8 mouse cellular contexts compared by ENCODE assay signal in the genomic region with DNA sequence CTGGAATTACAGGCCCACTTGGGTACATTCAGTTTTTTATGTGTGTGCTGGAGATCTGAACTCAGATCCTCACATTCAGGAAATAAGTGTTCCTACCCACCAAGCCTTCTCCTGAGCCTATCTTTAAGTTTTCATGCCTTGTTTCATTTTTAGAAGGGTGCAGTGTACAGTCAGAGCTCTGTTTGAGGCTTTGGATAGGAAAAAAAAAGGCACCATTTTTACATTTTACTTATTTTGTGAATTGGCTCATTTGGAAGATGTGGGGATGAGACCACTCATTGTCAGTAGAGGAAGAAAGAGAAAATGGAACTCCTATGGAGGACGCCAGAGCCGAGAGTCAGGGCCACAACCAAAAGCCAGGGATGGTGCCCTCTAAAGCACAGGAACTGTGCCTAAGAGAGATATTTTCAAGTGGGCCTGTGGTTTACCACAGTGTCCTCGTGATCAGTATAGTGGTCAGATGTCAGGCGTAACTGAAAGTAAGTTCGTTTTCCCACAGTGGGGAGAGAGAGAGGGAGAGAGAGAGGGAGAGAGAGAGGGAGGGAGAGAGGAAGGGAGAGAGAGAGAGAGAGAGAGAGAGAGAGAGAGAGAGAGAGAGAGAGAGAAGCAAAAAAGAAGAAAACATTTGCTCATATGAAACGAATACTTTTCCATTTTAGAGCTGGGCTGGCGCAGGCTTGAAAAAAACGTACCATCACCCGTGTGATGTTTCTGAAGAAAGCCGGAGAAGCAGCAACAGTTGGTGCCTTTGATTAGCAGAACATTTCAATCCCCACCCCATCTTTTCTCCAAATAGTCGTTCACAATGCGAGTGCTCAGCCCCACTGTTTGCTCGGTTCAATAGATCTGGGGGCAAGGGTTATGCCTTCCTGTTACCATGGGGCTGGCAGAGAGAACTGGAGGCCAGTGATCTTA.
DNase-seq lines count a peak whose midpoint lies in the region; ATAC-seq lines count a peak whose summit lies in the region.

No protein-coding gene starts in this region.

- H3K9ac ChIP-seq in forebrain, embryonic 13.5 days = no peak overlapping the region
- H3K9ac ChIP-seq in embryonic facial prominence, embryonic 15.5 days = no peak overlapping the region
- no peak overlapping the region for H3K9ac ChIP-seq in forebrain, embryonic 12.5 days

- peaks cover 53% of the 10 kb centered on the region for H3K4me1 ChIP-seq in forebrain, embryonic 10.5 days
- peaks cover 15% of the 10 kb centered on the region; the same call in 1 of the 2 replicates for H3K4me1 ChIP-seq in forebrain, embryonic 13.5 days
- H3K4me1 ChIP-seq in embryonic facial prominence, embryonic 15.5 days = peaks cover 20% of the 10 kb centered on the region
- peaks cover 42% of the 10 kb centered on the region for H3K4me1 ChIP-seq in forebrain, embryonic 12.5 days
- H3K4me1 ChIP-seq in heart, embryonic 10.5 days = peaks cover 10% of the 10 kb centered on the region

- no peaks in the 10 kb centered on the region for H3K9me3 ChIP-seq in forebrain, embryonic 10.5 days
- H3K9me3 ChIP-seq in forebrain, embryonic 13.5 days (replicated peaks) = no peaks in the 10 kb centered on the region
- H3K9me3 ChIP-seq in embryonic facial prominence, embryonic 15.5 days (replicated peaks) = no peaks in the 10 kb centered on the region
- no peaks in the 10 kb centered on the region for H3K9me3 ChIP-seq in forebrain, embryonic 12.5 days
- H3K9me3 ChIP-seq in heart, embryonic 10.5 days = no peaks in the 10 kb centered on the region

- H3K4me2 ChIP-seq in forebrain, embryonic 13.5 days = no peak overlapping the region
- peak overlapping the region; percentile 17; the same call in 1 of the 2 replicates for H3K4me2 ChIP-seq in embryonic facial prominence, embryonic 15.5 days (replicated peaks)
- H3K4me2 ChIP-seq in forebrain, embryonic 12.5 days = no peak overlapping the region

- no peak overlapping the region for H3K4me3 ChIP-seq in forebrain, embryonic 10.5 days
- no peak overlapping the region for H3K4me3 ChIP-seq in forebrain, embryonic 13.5 days
- no peak overlapping the region for H3K4me3 ChIP-seq in embryonic facial prominence, embryonic 15.5 days (replicated peaks)
- no peak overlapping the region for H3K4me3 ChIP-seq in forebrain, embryonic 12.5 days (replicated peaks)
- no peak overlapping the region for H3K4me3 ChIP-seq in heart, embryonic 10.5 days

- WGBS in forebrain, embryonic 10.5 days = 59% methylated on average over 13 of the region's 13 CpGs
- WGBS in forebrain, embryonic 13.5 days = 45% methylated on average over 13 of the region's 13 CpGs
- 40% methylated on average over 13 of the region's 13 CpGs for WGBS in embryonic facial prominence, embryonic 15.5 days
- WGBS in forebrain, embryonic 12.5 days = 50% methylated on average over 13 of the region's 13 CpGs
- WGBS in heart, embryonic 10.5 days = 74% methylated on average over 13 of the region's 13 CpGs

- H3K36me3 ChIP-seq in forebrain, embryonic 10.5 days (replicated peaks) = no peaks in the 10 kb centered on the region
- no peaks in the 10 kb centered on the region for H3K36me3 ChIP-seq in forebrain, embryonic 13.5 days (ENCODE audit: poor library complexity, severe bottlenecking)
- no peaks in the 10 kb centered on the region for H3K36me3 ChIP-seq in embryonic facial prominence, embryonic 15.5 days
- no peaks in the 10 kb centered on the region for H3K36me3 ChIP-seq in forebrain, embryonic 12.5 days (replicated peaks)
- H3K36me3 ChIP-seq in heart, embryonic 10.5 days = no peaks in the 10 kb centered on the region

- DNase-seq in forebrain, embryonic 10.5 days (ENCODE audit: extremely low spot score, low spot score) = no peak
- peak; percentile 74 to 76 for DNase-seq in B cell, adult 2 months
- peak; percentile 38 to 46 for DNase-seq in monocyte, adult 2 months (ENCODE audit: low read depth in 1 of 2, low spot score in 2 of 2)
- DNase-seq in frontal cortex, postnatal 36 days (ENCODE audit: low spot score in 2 of 2) = no peak
- DNase-seq in heart, embryonic 10.5 days (ENCODE audit: low spot score) = no peak

- ATAC-seq in forebrain, embryonic 13.5 days = no peak
- ATAC-seq in embryonic facial prominence, embryonic 15.5 days (ENCODE audit: insufficient number of reproducible peaks, low FRiP score, low TSS enrichment, low read depth) = no peak
- ATAC-seq in forebrain, embryonic 12.5 days (ENCODE audit: low FRiP score) = no peak

- H3K27ac ChIP-seq in forebrain, embryonic 10.5 days = 0 out of 2 replicates have a peak overlapping the region, but pooled peaks have one; percentile 25
- H3K27ac ChIP-seq in forebrain, embryonic 13.5 days = no peak overlapping the region
- no peak overlapping the region for H3K27ac ChIP-seq in embryonic facial prominence, embryonic 15.5 days (replicated peaks)
- H3K27ac ChIP-seq in forebrain, embryonic 12.5 days = no peak overlapping the region
- no peak overlapping the region for H3K27ac ChIP-seq in heart, embryonic 10.5 days

- no peaks in the 10 kb centered on the region for H3K27me3 ChIP-seq in forebrain, embryonic 10.5 days (ENCODE audit: poor library complexity, severe bottlenecking)
- no peaks in the 10 kb centered on the region for H3K27me3 ChIP-seq in forebrain, embryonic 13.5 days
- no peaks in the 10 kb centered on the region for H3K27me3 ChIP-seq in embryonic facial prominence, embryonic 15.5 days
- H3K27me3 ChIP-seq in forebrain, embryonic 12.5 days = no peaks in the 10 kb centered on the region
- no peaks in the 10 kb centered on the region for H3K27me3 ChIP-seq in heart, embryonic 10.5 days (ENCODE audit: insufficient read depth, poor library complexity, severe bottlenecking)

Comparison
In these comparisons a context has a peak if more than half of its experiments do, and no peak if none do; other contexts are left out.
1. DNase-seq: peak in B cell, adult 2 months (2 of 2) and monocyte, adult 2 months (2 of 2); none in forebrain, embryonic 10.5 days (single experiment), frontal cortex, postnatal 36 days (0 of 2) and heart, embryonic 10.5 days (single experiment).